Mouse (Mus musculus): ENCODE measurements at regions not wholly inside any gene's neighbourhood (a gene's known extent, or its start where the extent isn't known, plus 50 kb on each side); places are given as distances from the start of the nearest gene placed in this dataset.

- no peak for TF ChIP-seq CTCF (IDR thresholded peaks at IDR 0.05; ENCODE audit: borderline replicate concordance, extremely low read depth, insufficient read depth, insufficient read length)
- TF ChIP-seq POLR2A (IDR thresholded peaks at IDR 0.05; ENCODE audit: borderline replicate concordance, extremely low read depth, insufficient read depth, insufficient read length, poor library complexity, severe bottlenecking) = no peak
Observed at GRCm38 (mm10) chr6:100975835-100976234, 142.4 kb downstream of the Ppp4r2 start.

All from brain, embryonic 14.5 days (tissue).